Mouse (Mus musculus) hindbrain, embryonic 15.5 days (tissue): Measurements from ENCODE around the gene Spry1. TPM values are rescaled to one million over a fixed set of nuclear protein-coding genes. Genes with fewer than 3 reads are reported as not detected.

ENCODE experiments used
- ATAC-seq: fragments of 200-750 bp; cut with Nextera tagmentation; 2 replicates; pipeline ENCODE4 v1.8.0; 2017; ENCODE audit warnings: low read depth, moderate number of reproducible peaks, moderate TSS enrichment; ENCODE audit not compliant: low FRiP score
- H3K27ac ChIP-seq: fragments of 300-500 bp; sonication (generic); replicated peaks from 2 replicates; pipeline ENCODE4 v1.5.1; 2015; ENCODE audit warnings: mild to moderate bottlenecking, inconsistent platforms
- H3K27me3 ChIP-seq: fragments of 300-500 bp; sonication (generic); 2 replicates; pipeline ENCODE4 v1.6.1; 2015; ENCODE audit warnings: control low read depth, inconsistent platforms
- H3K36me3 ChIP-seq: fragments of 300-500 bp; sonication (generic); 2 replicates; pipeline ENCODE4 v1.6.1; 2015; ENCODE audit warnings: control low read depth, inconsistent platforms
- H3K4me1 ChIP-seq: fragments of 300-500 bp; sonication (generic); replicated peaks from 2 replicates; pipeline ENCODE4 v1.6.1; 2015; ENCODE audit warnings: control low read depth, inconsistent platforms
- H3K4me2 ChIP-seq: fragments of 300-500 bp; sonication (generic); 2 replicates; pipeline ENCODE4 v1.6.1; 2015; ENCODE audit warnings: moderate library complexity, mild to moderate bottlenecking, inconsistent platforms
- H3K4me3 ChIP-seq: fragments of 300-500 bp; sonication (generic); 2 replicates; pipeline ENCODE4 v1.5.1; 2015; ENCODE audit warnings: mild to moderate bottlenecking, inconsistent platforms
- H3K9ac ChIP-seq: fragments of 300-500 bp; sonication (generic); 2 replicates; pipeline ENCODE4 v1.6.1; 2015; ENCODE audit warnings: inconsistent platforms
- H3K9me3 ChIP-seq: fragments of 300-500 bp; sonication (generic); 2 replicates; pipeline ENCODE4 v1.6.1; 2016; ENCODE audit warnings: control low read depth, inconsistent platforms
- WGBS: fragments of 180-500 bp; shearing (Covaris S2); methylation state at CpG from one replicate; pipeline ENCODE4 v1.1.7; 2015; 5-methylcytosine and 5-hydroxymethylcytosine counted together
- polyA plus RNA-seq: library from polyadenylated mRNA; unstranded; fragments of >200 nt; fragmentation: Nextera tagmentation; extraction: Ambion mirVana; gene quantifications from 2 replicates; pipeline ENCODE4 v1.2.1, GENCODE M21; 2015

The Spry1 gene
- polyA plus RNA-seq, 1 experiment from 2014 or later: 7.0 TPM

- 87% methylated on average over 13 of the region's 13 CpGs for WGBS
- H3K4me3 ChIP-seq: no peak overlapping the region
- H3K27ac ChIP-seq: no peak overlapping the region
- H3K9ac ChIP-seq: no peak overlapping the region
- H3K4me1 ChIP-seq: peaks cover 29% of the 10 kb centered on the region
- H3K27me3 ChIP-seq: peaks cover 7% of the 10 kb centered on the region
- no peak for ATAC-seq
- H3K9me3 ChIP-seq: no peaks in the 10 kb centered on the region
- peaks cover 17% of the 10 kb centered on the region for H3K36me3 ChIP-seq
- H3K4me2 ChIP-seq: peak overlapping the region; percentile 72
These were observed 3.7 kb downstream of the Spry1 start for GRCm38 (mm10) chr3:37643411-37643810.

- 75% methylated on average over 8 of the region's 8 CpGs for WGBS
- Histone ChIP-seq H3K9me3 (no peaks in the 10 kb centered on the region), H3K27ac (no peak overlapping the region), H3K9ac (no peak overlapping the region), H3K36me3 (peaks cover 17% of the 10 kb centered on the region), H3K4me1 (peaks cover 29% of the 10 kb centered on the region), H3K4me2 (peak overlapping the region; percentile 72), H3K4me3 (no peak overlapping the region), H3K27me3 (peaks cover 7% of the 10 kb centered on the region)
- ATAC-seq: no peak
These were observed 4.2 kb downstream of the Spry1 start for GRCm38 (mm10) chr3:37643903-37644302.

DNA sequence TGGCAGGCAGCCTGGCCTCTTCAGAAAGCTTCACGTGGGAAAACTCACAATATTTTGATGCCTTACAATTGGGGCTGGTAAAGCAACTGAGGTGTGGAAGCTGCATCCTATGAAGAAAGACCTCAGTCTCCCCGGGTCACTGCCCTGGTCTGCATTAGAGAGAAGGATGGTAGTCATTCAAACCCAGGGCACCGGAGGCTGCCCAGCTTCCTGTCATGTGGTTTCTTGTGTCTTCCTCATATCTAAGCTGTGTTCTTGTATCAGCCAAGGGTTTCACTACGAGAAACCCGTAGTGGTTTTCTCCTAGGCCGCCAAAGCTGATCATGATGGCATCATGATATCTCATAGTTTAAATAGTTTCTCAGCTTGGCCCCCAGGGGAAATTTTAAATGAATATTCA, 5.3 kb downstream of the Spry1 start:
- Histone ChIP-seq H3K4me2 (no peak overlapping the region), H3K27ac (no peak overlapping the region), H3K9me3 (no peaks in the 10 kb centered on the region), H3K36me3 (peaks cover 17% of the 10 kb centered on the region), H3K4me1 (peaks cover 24% of the 10 kb centered on the region), H3K27me3 (peaks cover 7% of the 10 kb centered on the region), H3K9ac (no peak overlapping the region), H3K4me3 (no peak overlapping the region)
- WGBS: 85% methylated on average over 6 of the region's 6 CpGs
- ATAC-seq: no peak

DNA sequence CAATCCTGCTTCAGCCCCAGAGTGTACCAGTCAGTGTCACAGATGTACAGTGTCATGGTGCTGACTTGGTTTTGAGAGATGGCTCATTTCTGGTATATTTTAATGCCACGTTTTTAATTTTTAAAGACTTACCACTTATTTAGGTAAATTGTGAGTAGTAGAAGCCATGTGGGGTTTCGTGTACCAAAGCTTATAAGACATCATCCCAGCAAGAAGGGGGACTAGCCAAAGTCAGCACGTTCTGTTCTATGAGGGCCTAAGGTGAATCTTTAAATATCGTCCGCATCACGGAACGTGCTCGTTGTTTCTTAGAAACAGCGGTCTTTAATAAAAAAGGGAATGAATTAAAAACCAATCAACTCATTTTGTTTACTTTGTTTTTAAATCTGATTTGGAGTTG, 6.5 kb downstream of the Spry1 start:
- peaks cover 7% of the 10 kb centered on the region for H3K27me3 ChIP-seq
- H3K9me3 ChIP-seq: no peaks in the 10 kb centered on the region
- H3K4me2 ChIP-seq: no peak overlapping the region
- no peak overlapping the region for H3K9ac ChIP-seq
- H3K27ac ChIP-seq: no peak overlapping the region
- ATAC-seq: no peak
- WGBS: 95% methylated on average over 9 of the region's 9 CpGs
- H3K4me1 ChIP-seq: peaks cover 20% of the 10 kb centered on the region
- H3K4me3 ChIP-seq: no peak overlapping the region
- H3K36me3 ChIP-seq: peaks cover 17% of the 10 kb centered on the region

- H3K36me3 ChIP-seq: peaks cover 17% of the 10 kb centered on the region
- peaks cover 7% of the 10 kb centered on the region for H3K27me3 ChIP-seq
- no peak overlapping the region for H3K27ac ChIP-seq
- no peak overlapping the region for H3K4me3 ChIP-seq
- H3K9ac ChIP-seq: no peak overlapping the region
- no peak for ATAC-seq
- no peak overlapping the region for H3K4me2 ChIP-seq
- WGBS: 70% methylated on average over 10 of the region's 10 CpGs
- H3K4me1 ChIP-seq: peaks cover 10% of the 10 kb centered on the region
- H3K9me3 ChIP-seq: no peaks in the 10 kb centered on the region
These were observed 7.5 kb downstream of the Spry1 start for GRCm38 (mm10) chr3:37647225-37647624.

DNA sequence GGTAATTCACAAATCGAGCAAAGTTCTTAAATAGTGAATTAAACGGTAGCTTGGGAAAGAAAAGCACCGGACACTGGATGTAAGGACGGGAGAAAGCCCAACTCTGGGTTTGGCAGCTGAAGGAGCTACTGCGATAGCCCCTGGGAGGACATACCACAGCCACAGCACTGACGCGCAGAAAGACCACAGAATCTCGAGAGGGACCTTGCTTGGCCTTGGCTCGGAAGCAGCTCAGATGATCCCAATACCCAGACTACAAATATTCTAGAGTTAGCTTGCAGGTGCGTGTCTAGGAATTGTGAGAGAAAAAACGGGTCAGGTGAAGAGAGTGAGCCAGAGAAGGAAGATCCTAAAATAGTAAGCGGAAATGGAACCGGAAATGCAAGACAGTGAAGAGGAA, 8.5 kb downstream of the Spry1 start:
- Histone ChIP-seq H3K36me3 (peaks cover 12% of the 10 kb centered on the region), H3K27ac (no peak overlapping the region), H3K4me3 (no peak overlapping the region), H3K4me1 (peaks cover under 1% of the 10 kb centered on the region; the same call in 1 of the 2 replicates), H3K9ac (no peak overlapping the region), H3K9me3 (no peaks in the 10 kb centered on the region), H3K4me2 (no peak overlapping the region), H3K27me3 (peaks cover 7% of the 10 kb centered on the region)
- 78% methylated on average over 13 of the region's 13 CpGs for WGBS
- ATAC-seq: no peak

DNA sequence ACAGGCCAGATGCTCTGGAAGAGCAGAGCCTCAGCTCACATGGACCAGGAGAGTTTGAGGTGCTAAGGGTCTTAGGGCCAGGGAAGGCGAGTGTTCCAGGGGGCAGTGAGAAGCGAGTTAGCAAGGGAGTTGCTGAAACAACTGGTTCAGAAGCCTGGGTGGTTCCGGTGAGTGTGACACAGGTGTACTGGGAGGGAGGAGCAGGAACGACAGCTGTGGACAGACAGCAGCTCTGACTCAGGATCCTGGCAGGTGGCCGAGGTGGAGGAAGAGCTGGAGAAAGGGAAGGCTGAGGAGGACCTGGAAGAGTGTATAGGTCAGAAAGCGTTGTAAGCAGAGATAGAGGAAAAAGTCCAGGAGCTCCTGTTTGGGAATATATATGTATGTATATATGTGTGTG, 9.5 kb downstream of the Spry1 start:
- no peak overlapping the region for H3K27ac ChIP-seq
- 83% methylated on average over 6 of the region's 6 CpGs for WGBS
- peaks cover 4% of the 10 kb centered on the region for H3K4me1 ChIP-seq
- H3K4me2 ChIP-seq: no peak overlapping the region
- H3K36me3 ChIP-seq: peaks cover 5% of the 10 kb centered on the region; the same call in 1 of the 2 replicates
- no peaks in the 10 kb centered on the region for H3K9me3 ChIP-seq
- no peak for ATAC-seq
- no peak overlapping the region for H3K9ac ChIP-seq
- peaks cover 8% of the 10 kb centered on the region; the same call in 1 of the 2 replicates for H3K27me3 ChIP-seq
- no peak overlapping the region for H3K4me3 ChIP-seq

DNA sequence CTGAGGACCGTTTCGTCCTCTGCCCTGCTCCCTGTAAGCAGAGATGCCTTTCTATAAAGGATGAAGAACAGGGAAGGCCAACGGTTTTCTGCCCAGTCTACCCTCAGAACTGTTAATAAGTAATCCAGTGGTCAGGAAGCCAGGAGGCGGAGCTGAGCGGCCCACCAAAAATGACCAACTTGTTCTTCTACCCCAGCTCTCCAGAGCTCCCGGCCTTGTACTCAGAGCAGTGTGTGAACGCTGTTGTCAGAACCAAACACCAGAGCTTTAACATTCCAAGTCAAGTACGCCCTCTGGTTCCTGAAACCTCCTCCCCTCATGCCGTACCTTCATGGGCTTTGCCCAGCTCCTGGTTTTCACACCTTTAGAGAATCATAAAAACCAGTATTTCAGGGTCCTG, 12.8 kb downstream of the Spry1 start:
- Histone ChIP-seq H3K27me3 (peaks cover 8% of the 10 kb centered on the region; the same call in 1 of the 2 replicates), H3K9ac (no peak overlapping the region), H3K9me3 (no peaks in the 10 kb centered on the region), H3K27ac (no peak overlapping the region), H3K36me3 (no peaks in the 10 kb centered on the region), H3K4me2 (no peak overlapping the region), H3K4me1 (peaks cover 18% of the 10 kb centered on the region), H3K4me3 (no peak overlapping the region)
- 83% methylated on average over 9 of the region's 9 CpGs for WGBS
- ATAC-seq: no peak

- Histone ChIP-seq H3K4me3 (peak overlapping the region; percentile 25), H3K9ac (no peak overlapping the region), H3K4me1 (peaks cover 18% of the 10 kb centered on the region), H3K27me3 (peaks cover 8% of the 10 kb centered on the region; the same call in 1 of the 2 replicates), H3K4me2 (peak overlapping the region; percentile 53), H3K9me3 (no peaks in the 10 kb centered on the region), H3K27ac (no peak overlapping the region), H3K36me3 (no peaks in the 10 kb centered on the region)
- peak; percentile 58 for ATAC-seq
- WGBS: 14% methylated on average over 16 of the region's 16 CpGs
These were observed 14.4 kb downstream of the Spry1 start for GRCm38 (mm10) chr3:37653935-37654729.

DNA sequence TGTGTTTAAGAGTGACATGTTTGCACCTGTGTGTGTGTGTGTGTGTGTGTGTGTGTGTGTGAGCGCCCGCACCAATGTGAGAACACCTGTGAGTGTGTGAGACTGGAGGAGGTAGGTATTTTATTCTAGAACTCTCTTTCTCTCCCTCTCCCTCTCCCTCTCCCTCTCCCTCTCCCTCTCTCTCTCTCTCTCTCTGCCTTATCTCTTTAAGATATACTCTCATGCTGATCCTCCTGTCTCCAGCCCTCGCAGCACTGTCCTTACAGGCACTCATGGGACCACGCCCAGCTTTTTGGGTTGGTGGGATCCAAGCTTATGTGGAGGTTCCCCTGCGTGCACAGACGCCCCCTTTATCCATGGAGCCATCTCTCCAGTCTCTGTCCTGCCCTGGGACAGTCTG, 15.0 kb downstream of the Spry1 start:
- Histone ChIP-seq H3K4me2 (peak overlapping the region; percentile 53), H3K27ac (no peak overlapping the region), H3K36me3 (no peaks in the 10 kb centered on the region), H3K4me3 (no peak overlapping the region), H3K4me1 (peaks cover 18% of the 10 kb centered on the region), H3K9me3 (no peaks in the 10 kb centered on the region), H3K27me3 (peaks cover 8% of the 10 kb centered on the region; the same call in 1 of the 2 replicates), H3K9ac (no peak overlapping the region)
- 71% methylated on average over 6 of the region's 6 CpGs for WGBS
- no peak for ATAC-seq

- H3K9me3 ChIP-seq: no peaks in the 10 kb centered on the region
- H3K27ac ChIP-seq: no peak overlapping the region
- H3K4me2 ChIP-seq: peak overlapping the region; percentile 55
- H3K4me1 ChIP-seq: peaks cover 18% of the 10 kb centered on the region
- peaks cover 8% of the 10 kb centered on the region; the same call in 1 of the 2 replicates for H3K27me3 ChIP-seq
- H3K4me3 ChIP-seq: peak overlapping the region; percentile 27
- no peaks in the 10 kb centered on the region for H3K36me3 ChIP-seq
- H3K9ac ChIP-seq: no peak overlapping the region
- 28% methylated on average over 20 of the region's 20 CpGs for WGBS
- ATAC-seq: peak; percentile 63; the same call in 1 of the 2 replicates
These were observed 16.3 kb downstream of the Spry1 start for GRCm38 (mm10) chr3:37655933-37656633.

GRCm38 (mm10) chr3:37657009-37657408, 17.3 kb downstream of the Spry1 start:
- H3K9ac ChIP-seq: no peak overlapping the region
- peak overlapping the region; percentile 35 for H3K4me2 ChIP-seq
- H3K36me3 ChIP-seq: no peaks in the 10 kb centered on the region
- H3K4me3 ChIP-seq: no peak overlapping the region
- ATAC-seq: no peak
- peaks cover 8% of the 10 kb centered on the region; the same call in 1 of the 2 replicates for H3K27me3 ChIP-seq
- WGBS: 5% methylated on average over 8 of the region's 8 CpGs
- no peaks in the 10 kb centered on the region for H3K9me3 ChIP-seq
- H3K27ac ChIP-seq: no peak overlapping the region
- peaks cover 18% of the 10 kb centered on the region for H3K4me1 ChIP-seq
